Mouse (Mus musculus): ENCODE results near the gene Trp73. TPM values are rescaled to one million over a fixed set of nuclear protein-coding genes. Genes with fewer than 3 reads are reported as not detected.

Trp73 gene
- polyA plus RNA-seq, 1 experiment from 2014 or later: 0.90 TPM

- Histone ChIP-seq H3K36me3 (ENCODE audit: control insufficient read depth, insufficient read depth, low read length) (no peaks in the 10 kb centered on the region), H3K4me1 (ENCODE audit: control insufficient read depth, insufficient read depth, low read length) (peaks cover 21% of the 10 kb centered on the region), H3K4me3 (ENCODE audit: low read depth, low read length) (no peak overlapping the region), H3K27me3 (ENCODE audit: control insufficient read depth, insufficient read depth, low read depth, low read length) (peaks cover 43% of the 10 kb centered on the region), H3K9ac (ENCODE audit: low read depth, low read length) (no peak overlapping the region), H3K27ac (ENCODE audit: low read length) (no peak overlapping the region), H3K4me2 (ENCODE audit: low read length) (no peak overlapping the region), H3K9me3 (replicated peaks; ENCODE audit: control insufficient read depth, low read length, poor library complexity, severe bottlenecking) (no peaks in the 10 kb centered on the region)
- ATAC-seq: no peak
- WGBS: 75% methylated on average over 5 of the region's 5 CpGs
Measured at GRCm38 (mm10) chr4:154137139-154137538, 2.9 kb downstream of the Trp73 start.

GRCm38 (mm10) chr4:154134803-154135202, 5.2 kb downstream of the Trp73 start:
- H3K4me3 ChIP-seq (ENCODE audit: low read depth, low read length): no peak overlapping the region
- WGBS: 68% methylated on average over 4 of the region's 4 CpGs
- no peak overlapping the region for H3K27ac ChIP-seq (ENCODE audit: low read length)
- H3K9ac ChIP-seq (ENCODE audit: low read depth, low read length): no peak overlapping the region
- no peaks in the 10 kb centered on the region for H3K36me3 ChIP-seq (ENCODE audit: control insufficient read depth, insufficient read depth, low read length)
- peaks cover 39% of the 10 kb centered on the region for H3K27me3 ChIP-seq (ENCODE audit: control insufficient read depth, insufficient read depth, low read depth, low read length)
- H3K4me2 ChIP-seq (ENCODE audit: low read length): no peak overlapping the region
- peaks cover 6% of the 10 kb centered on the region for H3K4me1 ChIP-seq (ENCODE audit: control insufficient read depth, insufficient read depth, low read length)
- H3K9me3 ChIP-seq (replicated peaks; ENCODE audit: control insufficient read depth, low read length, poor library complexity, severe bottlenecking): no peaks in the 10 kb centered on the region
- ATAC-seq: no peak

DNA sequence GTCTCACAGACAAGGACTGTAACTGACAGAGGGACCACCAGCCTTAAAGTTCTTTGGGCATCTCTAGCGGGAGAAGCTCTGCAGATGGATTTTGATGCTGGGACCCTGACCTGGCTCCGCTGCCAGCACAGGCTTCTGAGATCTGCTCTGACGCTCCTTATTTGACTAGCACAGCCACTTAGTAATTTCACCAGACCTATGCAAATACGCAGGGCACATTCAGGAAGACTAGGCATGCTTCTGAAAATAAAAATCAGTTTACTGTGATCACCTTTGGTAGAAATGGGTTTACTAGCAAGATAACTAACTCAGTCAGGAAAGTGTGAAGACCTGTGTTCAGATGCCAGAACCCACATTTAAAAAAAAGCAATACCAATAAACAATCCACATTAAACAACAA, 8.1 kb downstream of the Trp73 start:
- Histone ChIP-seq H3K27ac (ENCODE audit: low read length) (no peak overlapping the region), H3K27me3 (ENCODE audit: control insufficient read depth, insufficient read depth, low read depth, low read length) (peaks cover 21% of the 10 kb centered on the region), H3K36me3 (ENCODE audit: control insufficient read depth, insufficient read depth, low read length) (no peaks in the 10 kb centered on the region), H3K4me2 (ENCODE audit: low read length) (no peak overlapping the region), H3K4me1 (ENCODE audit: control insufficient read depth, insufficient read depth, low read length) (no peaks in the 10 kb centered on the region), H3K4me3 (ENCODE audit: low read depth, low read length) (no peak overlapping the region), H3K9me3 (replicated peaks; ENCODE audit: control insufficient read depth, low read length, poor library complexity, severe bottlenecking) (no peaks in the 10 kb centered on the region), H3K9ac (ENCODE audit: low read depth, low read length) (no peak overlapping the region)
- ATAC-seq: no peak
- 82% methylated on average over 4 of the region's 4 CpGs for WGBS

DNA sequence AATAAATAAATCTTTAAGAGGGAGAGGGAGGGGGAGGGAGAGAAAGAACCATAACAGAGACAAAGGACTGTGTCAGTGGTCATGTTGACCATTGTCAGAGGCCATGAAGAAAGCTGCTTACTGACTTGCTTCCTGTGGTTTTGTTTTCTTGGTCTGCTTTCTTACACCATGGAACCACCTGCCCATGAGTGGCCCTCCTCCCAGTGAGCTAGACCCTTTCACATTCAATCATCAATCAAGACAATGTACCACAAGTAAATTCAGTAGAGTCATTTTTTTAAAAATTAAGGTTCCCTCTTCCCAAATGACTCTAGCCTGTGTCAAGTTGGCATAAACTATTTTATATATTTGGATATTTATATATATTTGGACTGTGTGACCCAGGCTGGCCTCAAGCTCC, 10.1 kb downstream of the Trp73 start:
- H3K27me3 ChIP-seq (ENCODE audit: control insufficient read depth, insufficient read depth, low read depth, low read length): peaks cover 7% of the 10 kb centered on the region; the same call in 1 of the 2 replicates
- H3K9me3 ChIP-seq (replicated peaks; ENCODE audit: control insufficient read depth, low read length, poor library complexity, severe bottlenecking): no peaks in the 10 kb centered on the region
- H3K27ac ChIP-seq (ENCODE audit: low read length): no peak overlapping the region
- H3K9ac ChIP-seq (ENCODE audit: low read depth, low read length): no peak overlapping the region
- ATAC-seq: no peak
- H3K4me3 ChIP-seq (ENCODE audit: low read depth, low read length): no peak overlapping the region
- H3K4me2 ChIP-seq (ENCODE audit: low read length): no peak overlapping the region
- H3K4me1 ChIP-seq (ENCODE audit: control insufficient read depth, insufficient read depth, low read length): no peaks in the 10 kb centered on the region
- H3K36me3 ChIP-seq (ENCODE audit: control insufficient read depth, insufficient read depth, low read length): no peaks in the 10 kb centered on the region

GRCm38 (mm10) chr4:154127273-154127672, 12.7 kb downstream of the Trp73 start:
- no peak overlapping the region for H3K4me2 ChIP-seq (ENCODE audit: low read length)
- H3K36me3 ChIP-seq (ENCODE audit: control insufficient read depth, insufficient read depth, low read length): no peaks in the 10 kb centered on the region
- 73% methylated on average over 3 of the region's 3 CpGs for WGBS
- H3K27ac ChIP-seq (ENCODE audit: low read length): no peak overlapping the region
- ATAC-seq: no peak
- no peak overlapping the region for H3K4me3 ChIP-seq (ENCODE audit: low read depth, low read length)
- H3K9ac ChIP-seq (ENCODE audit: low read depth, low read length): no peak overlapping the region
- peaks cover 3% of the 10 kb centered on the region; the same call in 1 of the 2 replicates for H3K27me3 ChIP-seq (ENCODE audit: control insufficient read depth, insufficient read depth, low read depth, low read length)
- H3K4me1 ChIP-seq (ENCODE audit: control insufficient read depth, insufficient read depth, low read length): no peaks in the 10 kb centered on the region
- no peaks in the 10 kb centered on the region for H3K9me3 ChIP-seq (replicated peaks; ENCODE audit: control insufficient read depth, low read length, poor library complexity, severe bottlenecking)

- Histone ChIP-seq H3K27ac (ENCODE audit: low read length) (no peak overlapping the region), H3K36me3 (ENCODE audit: control insufficient read depth, insufficient read depth, low read length) (no peaks in the 10 kb centered on the region), H3K27me3 (ENCODE audit: control insufficient read depth, insufficient read depth, low read depth, low read length) (peaks cover 3% of the 10 kb centered on the region; the same call in 1 of the 2 replicates), H3K9me3 (replicated peaks; ENCODE audit: control insufficient read depth, low read length, poor library complexity, severe bottlenecking) (no peaks in the 10 kb centered on the region), H3K4me2 (ENCODE audit: low read length) (no peak overlapping the region), H3K9ac (ENCODE audit: low read depth, low read length) (no peak overlapping the region), H3K4me3 (ENCODE audit: low read depth, low read length) (no peak overlapping the region), H3K4me1 (ENCODE audit: control insufficient read depth, insufficient read depth, low read length) (no peaks in the 10 kb centered on the region)
- WGBS: 77% methylated on average over 5 of the region's 5 CpGs
- no peak for ATAC-seq
Measured at GRCm38 (mm10) chr4:154125202-154125601, 14.8 kb downstream of the Trp73 start.

DNA sequence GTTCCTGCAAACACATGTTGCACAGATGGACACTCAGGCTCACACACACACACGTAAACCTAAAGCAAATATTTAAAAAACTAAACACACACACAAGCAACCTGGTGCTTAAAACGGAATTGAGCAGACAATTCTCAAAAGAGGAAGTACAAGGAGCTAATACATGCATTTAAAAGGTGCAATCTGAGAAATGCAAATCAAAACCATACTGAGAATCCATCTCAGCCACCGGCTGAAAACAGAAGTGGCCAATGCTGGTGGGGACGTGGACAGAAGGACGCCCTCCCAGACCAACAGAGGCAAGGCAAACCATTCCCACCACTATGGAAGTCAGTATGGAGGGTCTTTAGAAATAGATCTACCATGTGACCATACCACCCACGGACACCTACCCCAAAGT, 16.5 kb downstream of the Trp73 start:
- no peak overlapping the region for H3K4me2 ChIP-seq (ENCODE audit: low read length)
- H3K9ac ChIP-seq (ENCODE audit: low read depth, low read length): no peak overlapping the region
- H3K27me3 ChIP-seq (ENCODE audit: control insufficient read depth, insufficient read depth, low read depth, low read length): no peaks in the 10 kb centered on the region
- H3K4me3 ChIP-seq (ENCODE audit: low read depth, low read length): no peak overlapping the region
- no peak for ATAC-seq
- H3K27ac ChIP-seq (ENCODE audit: low read length): no peak overlapping the region
- H3K9me3 ChIP-seq (replicated peaks; ENCODE audit: control insufficient read depth, low read length, poor library complexity, severe bottlenecking): no peaks in the 10 kb centered on the region
- H3K36me3 ChIP-seq (ENCODE audit: control insufficient read depth, insufficient read depth, low read length): no peaks in the 10 kb centered on the region
- 80% methylated on average over 6 of the region's 6 CpGs for WGBS
- no peaks in the 10 kb centered on the region for H3K4me1 ChIP-seq (ENCODE audit: control insufficient read depth, insufficient read depth, low read length)

DNA sequence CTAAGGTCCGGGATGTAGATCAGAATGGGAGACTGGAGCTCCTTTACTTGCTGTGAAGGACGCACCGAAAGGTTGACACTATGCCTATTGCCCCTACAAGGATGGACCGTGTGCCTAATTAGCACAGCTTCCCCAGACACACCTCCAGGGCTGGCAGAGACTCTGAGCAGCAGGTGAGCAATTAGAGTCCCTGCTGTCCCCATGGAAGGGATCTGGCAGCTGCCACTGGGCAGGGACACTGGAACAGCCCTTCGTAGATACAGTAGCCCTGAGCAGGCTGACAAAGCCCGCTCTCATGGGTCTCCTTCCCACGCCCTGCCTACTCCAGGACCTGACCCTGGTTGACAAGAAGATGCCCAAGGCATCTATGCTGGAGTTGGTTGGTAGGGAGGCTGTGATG, 17.6 kb downstream of the Trp73 start:
- Histone ChIP-seq H3K4me1 (ENCODE audit: control insufficient read depth, insufficient read depth, low read length) (no peaks in the 10 kb centered on the region), H3K36me3 (ENCODE audit: control insufficient read depth, insufficient read depth, low read length) (no peaks in the 10 kb centered on the region), H3K9me3 (replicated peaks; ENCODE audit: control insufficient read depth, low read length, poor library complexity, severe bottlenecking) (no peaks in the 10 kb centered on the region), H3K27me3 (ENCODE audit: control insufficient read depth, insufficient read depth, low read depth, low read length) (no peaks in the 10 kb centered on the region), H3K27ac (ENCODE audit: low read length) (no peak overlapping the region), H3K9ac (ENCODE audit: low read depth, low read length) (no peak overlapping the region), H3K4me2 (ENCODE audit: low read length) (no peak overlapping the region), H3K4me3 (ENCODE audit: low read depth, low read length) (no peak overlapping the region)
- WGBS: 77% methylated on average over 7 of the region's 7 CpGs
- ATAC-seq: no peak

GRCm38 (mm10) chr4:154121800-154122199, 18.2 kb downstream of the Trp73 start:
- Histone ChIP-seq H3K4me3 (ENCODE audit: low read depth, low read length) (no peak overlapping the region), H3K9ac (ENCODE audit: low read depth, low read length) (no peak overlapping the region), H3K27me3 (ENCODE audit: control insufficient read depth, insufficient read depth, low read depth, low read length) (no peaks in the 10 kb centered on the region), H3K36me3 (ENCODE audit: control insufficient read depth, insufficient read depth, low read length) (no peaks in the 10 kb centered on the region), H3K4me2 (ENCODE audit: low read length) (no peak overlapping the region), H3K9me3 (replicated peaks; ENCODE audit: control insufficient read depth, low read length, poor library complexity, severe bottlenecking) (no peaks in the 10 kb centered on the region), H3K27ac (ENCODE audit: low read length) (no peak overlapping the region), H3K4me1 (ENCODE audit: control insufficient read depth, insufficient read depth, low read length) (no peaks in the 10 kb centered on the region)
- no peak for ATAC-seq
- 77% methylated on average over 11 of the region's 11 CpGs for WGBS

- Histone ChIP-seq H3K27me3 (ENCODE audit: control insufficient read depth, insufficient read depth, low read depth, low read length) (no peaks in the 10 kb centered on the region), H3K36me3 (ENCODE audit: control insufficient read depth, insufficient read depth, low read length) (no peaks in the 10 kb centered on the region), H3K4me3 (ENCODE audit: low read depth, low read length) (no peak overlapping the region), H3K9me3 (replicated peaks; ENCODE audit: control insufficient read depth, low read length, poor library complexity, severe bottlenecking) (no peaks in the 10 kb centered on the region), H3K9ac (ENCODE audit: low read depth, low read length) (no peak overlapping the region), H3K27ac (ENCODE audit: low read length) (no peak overlapping the region), H3K4me1 (ENCODE audit: control insufficient read depth, insufficient read depth, low read length) (no peaks in the 10 kb centered on the region), H3K4me2 (ENCODE audit: low read length) (no peak overlapping the region)
- no peak for ATAC-seq
- 82% methylated on average over 9 of the region's 9 CpGs for WGBS
Measured at GRCm38 (mm10) chr4:154119208-154119607, 20.8 kb downstream of the Trp73 start.
